Mouse (Mus musculus) heart, adult 2 months (tissue): ENCODE results near the gene Kat2b. TPM values are rescaled to one million over a fixed set of nuclear protein-coding genes. Genes with fewer than 3 reads are reported as not detected.

ENCODE experiments used
- DNase-seq, 2 experiments: peaks; one replicate each; pipeline ENCODE4 v3.0.0; 2021
- H3K27ac ChIP-seq: fragments of 200-600 bp; 2 replicates; pipeline ENCODE4 v1.8.1; 2022
- H3K27me3 ChIP-seq: fragments of 200-500 bp; 2 replicates; pipeline ENCODE4 v1.6.1; 2012; ENCODE audit warnings: mild to moderate bottlenecking, low read length, inconsistent platforms, mixed read lengths; ENCODE audit not compliant: control insufficient read depth, insufficient read depth
- H3K36me3 ChIP-seq: fragments of 200-500 bp; 2 replicates; pipeline ENCODE4 v1.6.1; 2012; ENCODE audit warnings: low read length, inconsistent platforms; ENCODE audit not compliant: control insufficient read depth, insufficient read depth
- H3K4me1 ChIP-seq: fragments of 200-500 bp; 2 replicates; pipeline ENCODE4 v1.6.1; 2011; ENCODE audit warnings: low read length; ENCODE audit not compliant: control insufficient read depth, insufficient read depth
- H3K4me3 ChIP-seq: fragments of 200-600 bp; 2 replicates; pipeline ENCODE4 v1.8.1; 2022
- H3K79me2 ChIP-seq: fragments of 200-500 bp; replicated peaks from 2 replicates; pipeline ENCODE4 v1.6.1; 2012; ENCODE audit warnings: mild to moderate bottlenecking, inconsistent platforms, low read length, moderate library complexity, mixed read lengths; ENCODE audit not compliant: control insufficient read depth, insufficient read depth
- H3K9ac ChIP-seq: fragments of 200-500 bp; 2 replicates; pipeline ENCODE4 v1.6.1; 2012; ENCODE audit warnings: low read depth, mild to moderate bottlenecking, control low read depth, inconsistent platforms, low read length, mixed read lengths
- CTCF ChIP-seq: fragments of 200-600 bp; IDR thresholded peaks from 2 replicates; pipeline ENCODE4 v1.8.1; 2022; ENCODE audit warnings: antibody characterized with exemption, mild to moderate bottlenecking, moderate library complexity
- EP300 ChIP-seq: fragments of 200-500 bp; IDR thresholded peaks from 2 replicates; pipeline ENCODE4 v1.6.1; 2011; ENCODE audit warnings: low read depth, low read length, control low read depth; ENCODE audit not compliant: insufficient read depth
- POLR2A ChIP-seq: fragments of 200-500 bp; IDR thresholded peaks from 2 replicates; pipeline ENCODE4 v1.6.1; 2011; ENCODE audit warnings: mild to moderate bottlenecking, low read depth, low read length, control low read depth; ENCODE audit not compliant: insufficient read depth
- WGBS: fragments of 180-500 bp; shearing (Covaris S2); methylation state at CpG from one replicate; pipeline ENCODE4 v1.1.7; 2018; 5-methylcytosine and 5-hydroxymethylcytosine counted together
- intact Hi-C: fragments of 180-260 bp; cut with DNase I; formaldehyde crosslinking; loops from one replicate; pipeline ENCODE4 v1.15.1; 2025
- polyA plus RNA-seq: library from polyadenylated mRNA; depleted of rRNA; stranded (reverse); fragments of >200 nt; gene quantifications from 2 replicates; pipeline ENCODE4 v1.2.3, GENCODE M21; 2012
- total RNA-seq, 2 experiments: library from RNA; stranded (reverse); gene quantifications; 2 replicates each; pipeline ENCODE4 v1.2.3; 2021

The Kat2b gene
- total and polyA plus RNA-seq, 3 experiments, result 20.0 to 82.9 (median 78.7) TPM

GRCm38 (mm10) chr17:53619391-53619790, 52.7 kb downstream of the Kat2b start:
- H3K27ac ChIP-seq, result no peak overlapping the region
- H3K9ac ChIP-seq, result no peak overlapping the region
- no peak overlapping the region for H3K4me3 ChIP-seq
- H3K4me1 ChIP-seq, result peaks cover 3% of the 10 kb centered on the region
- no peaks in the 10 kb centered on the region; the same call in 1 of the 2 replicates for H3K79me2 ChIP-seq
- TF ChIP-seq EP300 (no peak), CTCF (no peak)
- intact Hi-C loops, result no loop called here
- no peak for DNase-seq
- no peaks in the 10 kb centered on the region for H3K27me3 ChIP-seq
- peaks cover 2% of the 10 kb centered on the region; the same call in 1 of the 2 replicates for H3K36me3 ChIP-seq

- Histone ChIP-seq H3K4me3 (no peak overlapping the region), H3K4me1 (peaks cover 3% of the 10 kb centered on the region), H3K27ac (no peak overlapping the region), H3K79me2 (no peaks in the 10 kb centered on the region; the same call in 1 of the 2 replicates), H3K36me3 (peaks cover 2% of the 10 kb centered on the region; the same call in 1 of the 2 replicates), H3K9ac (no peak overlapping the region), H3K27me3 (no peaks in the 10 kb centered on the region)
- DNase-seq, result peak in 1 of 2 experiments; percentile 41
- intact Hi-C loops, result no loop called here
- TF ChIP-seq EP300 (no peak), POLR2A (no peak), CTCF (no peak)
- WGBS, result 45% methylated on average over 4 of the region's 4 CpGs
Observed at GRCm38 (mm10) chr17:53620611-53621010, 54.0 kb downstream of the Kat2b start.

- Histone ChIP-seq H3K36me3 (peaks cover 2% of the 10 kb centered on the region; the same call in 1 of the 2 replicates), H3K9ac (no peak overlapping the region), H3K79me2 (no peaks in the 10 kb centered on the region; the same call in 1 of the 2 replicates), H3K4me3 (no peak overlapping the region), H3K27me3 (no peaks in the 10 kb centered on the region), H3K4me1 (peaks cover 3% of the 10 kb centered on the region), H3K27ac (no peak overlapping the region)
- DNase-seq, result no peak
- WGBS, result 78% methylated on average over 3 of the region's 3 CpGs
- TF ChIP-seq CTCF (no peak), EP300 (no peak), POLR2A (no peak)
- intact Hi-C loops, result no loop called here
Observed at GRCm38 (mm10) chr17:53622125-53622524, 55.5 kb downstream of the Kat2b start.

- DNase-seq, result no peak
- WGBS, result 75% methylated on average over 9 of the region's 9 CpGs
Observed at GRCm38 (mm10) chr17:53623762-53624161, 57.1 kb downstream of the Kat2b start.

GRCm38 (mm10) chr17:53626160-53626559, 59.5 kb downstream of the Kat2b start:
- TF ChIP-seq CTCF, result no peak
- no peak for TF ChIP-seq EP300
- no peak for TF ChIP-seq POLR2A
- Histone ChIP-seq H3K9ac (no peak overlapping the region), H3K4me3 (no peak overlapping the region), H3K27ac (no peak overlapping the region), H3K27me3 (no peaks in the 10 kb centered on the region), H3K4me1 (no peaks in the 10 kb centered on the region), H3K36me3 (no peaks in the 10 kb centered on the region), H3K79me2 (no peaks in the 10 kb centered on the region)
- intact Hi-C loops, result no loop called here
- DNase-seq, result no peak
- WGBS, result 87% methylated on average over 3 of the region's 3 CpGs

More at GRCm38 (mm10) chr17:53623762-53624161, 57.1 kb downstream of the Kat2b start:
- Histone ChIP-seq H3K9ac (no peak overlapping the region), H3K4me3 (no peak overlapping the region), H3K4me1 (peaks cover 3% of the 10 kb centered on the region), H3K79me2 (no peaks in the 10 kb centered on the region; the same call in 1 of the 2 replicates), H3K27me3 (no peaks in the 10 kb centered on the region), H3K27ac (no peak overlapping the region), H3K36me3 (peaks cover 2% of the 10 kb centered on the region; the same call in 1 of the 2 replicates)
- intact Hi-C loops, result no loop called here
- TF ChIP-seq CTCF (no peak), POLR2A (no peak), EP300 (no peak)

- no peaks in the 10 kb centered on the region for H3K79me2 ChIP-seq
- no peaks in the 10 kb centered on the region for H3K27me3 ChIP-seq
- intact Hi-C loops, result no loop called here
- peak in 1 of 2 experiments; percentile 41 for DNase-seq
- H3K4me1 ChIP-seq, result no peaks in the 10 kb centered on the region
- H3K4me3 ChIP-seq, result no peak overlapping the region
- 65% methylated on average over 4 of the region's 4 CpGs for WGBS
- H3K9ac ChIP-seq, result no peak overlapping the region
- H3K36me3 ChIP-seq, result no peaks in the 10 kb centered on the region; the same call in 1 of the 2 replicates
- TF ChIP-seq EP300 (no peak), CTCF (no peak), POLR2A (no peak)
- H3K27ac ChIP-seq, result no peak overlapping the region
Observed at GRCm38 (mm10) chr17:53627497-53627896, 60.8 kb downstream of the Kat2b start.
